Mouse (Mus musculus) thymus, adult 2 months (tissue): ENCODE results near the gene Pheta1.

ENCODE experiments used
- CTCF ChIP-seq: fragments of 200-500 bp; IDR thresholded peaks from 2 replicates; pipeline ENCODE4 v1.5.1; 2012; ENCODE audit warnings: mild to moderate bottlenecking, control low read depth, low read length, moderate library complexity, borderline replicate concordance; ENCODE audit not compliant: control insufficient read depth, poor library complexity, insufficient read depth; ENCODE audit errors: extremely low read depth
- POLR2A ChIP-seq: fragments of 200-500 bp; IDR thresholded peaks from 2 replicates; pipeline ENCODE4 v1.6.1; 2012; ENCODE audit warnings: mild to moderate bottlenecking, low read length, control low read depth, moderate library complexity; ENCODE audit not compliant: control insufficient read depth, poor library complexity, insufficient read depth; ENCODE audit errors: extremely low read depth

GRCm38 (mm10) chr5:121883356-121883755 is 34.6 kb downstream of the Pheta1 start:
- no peak for TF ChIP-seq CTCF
- no peak for TF ChIP-seq POLR2A
